Mouse (Mus musculus): ENCODE results near the gene Hpse2.

DNA sequence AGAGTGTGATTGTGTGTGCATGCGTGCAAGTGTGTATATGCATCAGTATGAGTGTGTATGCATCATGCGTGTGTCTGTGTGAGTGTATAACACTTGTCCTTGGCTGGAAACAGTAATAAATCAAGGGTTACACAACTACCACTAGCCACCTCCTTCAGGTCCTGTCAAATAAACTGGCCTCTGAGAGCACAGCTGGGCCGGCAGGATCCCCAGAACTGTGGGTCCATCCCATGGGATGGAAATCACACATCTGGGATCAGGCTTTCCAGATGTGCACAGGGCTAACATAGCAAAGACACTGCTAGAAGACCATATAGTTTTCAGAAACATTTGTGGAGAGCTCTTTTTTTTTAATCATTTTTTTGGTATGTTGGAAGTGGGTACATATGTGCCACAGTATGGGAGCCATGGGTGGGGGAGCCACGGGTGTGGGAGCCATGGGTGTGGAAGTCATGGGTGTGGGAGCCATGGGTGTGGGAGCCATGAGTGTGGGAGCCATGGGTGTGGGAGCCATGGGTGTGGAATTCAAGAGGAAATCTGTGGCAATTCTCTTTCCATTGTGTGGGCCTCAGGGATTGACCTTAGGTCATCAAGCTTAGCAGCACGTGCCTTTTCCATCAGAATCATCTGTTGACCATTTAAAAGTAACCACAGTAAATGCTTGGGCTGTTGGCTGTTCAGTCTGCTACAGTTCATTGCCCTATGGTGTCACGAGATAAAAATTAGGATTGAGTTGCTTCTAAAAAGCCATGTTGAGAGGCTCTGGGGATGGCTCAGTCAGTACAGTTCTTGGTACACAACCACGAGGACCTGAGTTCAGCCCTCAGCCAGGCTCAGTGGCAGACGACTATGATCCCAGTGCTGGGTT, 518.3 kb downstream of the Hpse2 start:
- no peak for TF ChIP-seq TAL1 (IDR thresholded peaks at IDR 0.05; ENCODE audit: low read length)
- no peak for TF ChIP-seq GATA1 (IDR thresholded peaks at IDR 0.05; ENCODE audit: low read length)
